Mouse (Mus musculus) megakaryocyte-erythroid progenitor cell, adult 5-6 weeks (primary cell): ENCODE results near the gene Pdcd11. TPM values are rescaled to one million over a fixed set of nuclear protein-coding genes. Genes with fewer than 3 reads are reported as not detected.
"Not testable (repeated sequence)": the region's sequence is repeated elsewhere in the genome, so short reads cannot be mapped to it uniquely, and the experiment has no call there.

Source experiments
- ATAC-seq: replicated peaks from 2 replicates; pipeline ENCODE4 v1.8.0; 2016; ENCODE audit warnings: mild to moderate bottlenecking, inconsistent platforms; ENCODE audit not compliant: severe bottlenecking, poor library complexity, low FRiP score, low TSS enrichment
- total RNA-seq, 2 experiments: library from RNA; stranded (forward) in 1 of 2; stranded (reverse) in 1 of 2; fragments of 200-1000, 215-1000 nt in 1 of 2; fragments of >200 nt in 1 of 2; fragmentation: Nextera tagmentation in 1 of 2; gene quantifications; 2 replicates each; pipeline ENCODE4 v1.2.3; 2014 to 2017

Gene Pdcd11
- total RNA-seq, 2 experiments from 2014 or later = 31.9 to 42.3 TPM

GRCm38 (mm10) chr19:47121054-47121453 lies 30.5 kb downstream of the Pdcd11 start:
- ATAC-seq = peak; percentile 53; the same call in 1 of the 2 replicates

- no peak for ATAC-seq
These were observed 32.2 kb downstream of the Pdcd11 start for GRCm38 (mm10) chr19:47122802-47123201.

GRCm38 (mm10) chr19:47128164-47128563 lies 37.6 kb downstream of the Pdcd11 start:
- ATAC-seq = no peak

- ATAC-seq = no peak
These were observed 38.3 kb downstream of the Pdcd11 start for GRCm38 (mm10) chr19:47128835-47129234.

- ATAC-seq = no peak
These were observed 40.1 kb downstream of the Pdcd11 start for GRCm38 (mm10) chr19:47130551-47131125.

GRCm38 (mm10) chr19:47133161-47133560 lies 42.6 kb downstream of the Pdcd11 start:
- peak; percentile 34 for ATAC-seq

- no peak for ATAC-seq
These were observed 45.0 kb downstream of the Pdcd11 start for GRCm38 (mm10) chr19:47135568-47135967.

- no peak for ATAC-seq
These were observed 45.6 kb downstream of the Pdcd11 start for GRCm38 (mm10) chr19:47136170-47136569.

GRCm38 (mm10) chr19:47137051-47137581 lies 46.5 kb downstream of the Pdcd11 start:
- ATAC-seq = peak; percentile 53

- ATAC-seq = no peak
These were observed 47.3 kb downstream of the Pdcd11 start, which contains the start of gene Calhm2 for GRCm38 (mm10) chr19:47137771-47138421. Gene Calhm2 (minus strand): TSS chr19:47138294.

- not testable (repeated sequence) for ATAC-seq
These were observed 49.0 kb downstream of the Pdcd11 start for GRCm38 (mm10) chr19:47139611-47140010.

- ATAC-seq = no peak
These were observed 51.9 kb downstream of the Pdcd11 start for GRCm38 (mm10) chr19:47142438-47142837.

GRCm38 (mm10) chr19:47144154-47144553 lies 53.6 kb downstream of the Pdcd11 start, which contains the start of gene Calhm1:
Gene Calhm1 (minus strand): TSS chr19:47144254.
- no peak for ATAC-seq

GRCm38 (mm10) chr19:47148267-47148847 lies 57.8 kb downstream of the Pdcd11 start:
- ATAC-seq = no peak

GRCm38 (mm10) chr19:47149854-47150253 lies 59.3 kb downstream of the Pdcd11 start:
- ATAC-seq = no peak

- ATAC-seq = no peak
These were observed 60.9 kb downstream of the Pdcd11 start for GRCm38 (mm10) chr19:47151332-47152061.

- peak; percentile 44; the same call in 1 of the 2 replicates for ATAC-seq
These were observed 61.4 kb downstream of the Pdcd11 start for GRCm38 (mm10) chr19:47152062-47152369.

- no peak for ATAC-seq
These were observed 63.2 kb downstream of the Pdcd11 start for GRCm38 (mm10) chr19:47153767-47154166.

GRCm38 (mm10) chr19:47157664-47158063 lies 67.1 kb downstream of the Pdcd11 start, which contains the start of gene Calhm3:
Gene Calhm3 (minus strand): TSS chr19:47157764.
- no peak for ATAC-seq

- ATAC-seq = no peak
These were observed 71.1 kb downstream of the Pdcd11 start for GRCm38 (mm10) chr19:47161669-47162068.
